Mouse (Mus musculus) adipocyte (in vitro differentiated cells): ENCODE data around the gene Eya4.

Experiments
- DNase-seq: peaks from one replicate; pipeline ENCODE4 v3.0.0-alpha.2; 2016; ENCODE audit warnings: low spot score

Gene Eya4

GRCm38 (mm10) chr10:23230863-23231262 is 119.7 kb downstream of the Eya4 start:
- peak; percentile 9 for DNase-seq

- no peak for DNase-seq
These were observed 127.2 kb downstream of the Eya4 start for GRCm38 (mm10) chr10:23223336-23223735.

- DNase-seq, result no peak
These were observed 130.2 kb downstream of the Eya4 start for GRCm38 (mm10) chr10:23220432-23220831.

GRCm38 (mm10) chr10:23216815-23217214 is 133.8 kb downstream of the Eya4 start:
- DNase-seq, result no peak

- DNase-seq, result no peak
These were observed 139.2 kb downstream of the Eya4 start for GRCm38 (mm10) chr10:23211381-23211780.

GRCm38 (mm10) chr10:23203885-23204284 is 146.7 kb downstream of the Eya4 start:
- peak; percentile 33 for DNase-seq

- DNase-seq, result peak; percentile 24
These were observed 147.3 kb downstream of the Eya4 start for GRCm38 (mm10) chr10:23203144-23203838.

- peak; percentile 12 for DNase-seq
These were observed 148.0 kb downstream of the Eya4 start for GRCm38 (mm10) chr10:23202591-23202990.

GRCm38 (mm10) chr10:23198251-23198650 is 152.3 kb downstream of the Eya4 start:
- DNase-seq, result no peak

GRCm38 (mm10) chr10:23196336-23196735 is 154.2 kb downstream of the Eya4 start:
- no peak for DNase-seq

GRCm38 (mm10) chr10:23195337-23195736 is 155.2 kb downstream of the Eya4 start:
- no peak for DNase-seq

GRCm38 (mm10) chr10:23189836-23190235 is 160.8 kb downstream of the Eya4 start:
- DNase-seq, result peak; percentile 31

GRCm38 (mm10) chr10:23185391-23185790 is 165.2 kb downstream of the Eya4 start:
- DNase-seq, result no peak

GRCm38 (mm10) chr10:23181572-23182493 is 168.8 kb downstream of the Eya4 start:
- DNase-seq, result no peak

- DNase-seq, result no peak
These were observed 171.3 kb downstream of the Eya4 start for GRCm38 (mm10) chr10:23179285-23179684.

GRCm38 (mm10) chr10:23177347-23178046 is 173.1 kb downstream of the Eya4 start:
- DNase-seq, result no peak

GRCm38 (mm10) chr10:23176666-23177346 is 173.8 kb downstream of the Eya4 start:
- DNase-seq, result peak; percentile 58

GRCm38 (mm10) chr10:23171541-23171940 is 179.0 kb downstream of the Eya4 start:
- peak; percentile 82 for DNase-seq

GRCm38 (mm10) chr10:23165089-23165642 is 185.4 kb downstream of the Eya4 start:
- no peak for DNase-seq

- no peak for DNase-seq
These were observed 190.7 kb downstream of the Eya4 start for GRCm38 (mm10) chr10:23159844-23160243.

GRCm38 (mm10) chr10:23159138-23159537 is 191.4 kb downstream of the Eya4 start:
- DNase-seq, result no peak
